Mouse (Mus musculus) stomach, postnatal 0 days (tissue): ENCODE data around the gene Phldb3.

ENCODE experiments used
- CTCF ChIP-seq: IDR thresholded peaks from 2 replicates; pipeline ENCODE4 v1.5.1; 2016; ENCODE audit warnings: antibody characterized with exemption, low read depth, mild to moderate bottlenecking, moderate library complexity
- EP300 ChIP-seq: optimal IDR thresholded peaks from 2 replicates; pipeline ENCODE3; 2016; ENCODE audit warnings: antibody characterized with exemption

- TF ChIP-seq CTCF (peak; percentile 40), EP300 (no peak)
These were observed 18.8 kb upstream of the Phldb3 start for GRCm38 (mm10) chr7:24591735-24592134.
